Mouse (Mus musculus) cerebellum, adult (tissue): ENCODE results near the gene Pou3f1.
"Not testable (repeated sequence)": the region's sequence is repeated elsewhere in the genome, so short reads cannot be mapped to it uniquely, and the experiment has no call there.

Experiments
- ATAC-seq: cut with Nextera tagmentation; 2 replicates; pipeline ENCODE4 v1.9.2; 2017; ENCODE audit warnings: mild to moderate bottlenecking, moderate library complexity, mixed read lengths; ENCODE audit not compliant: insufficient number of reproducible peaks, low FRiP score, low TSS enrichment

Pou3f1 gene

DNA sequence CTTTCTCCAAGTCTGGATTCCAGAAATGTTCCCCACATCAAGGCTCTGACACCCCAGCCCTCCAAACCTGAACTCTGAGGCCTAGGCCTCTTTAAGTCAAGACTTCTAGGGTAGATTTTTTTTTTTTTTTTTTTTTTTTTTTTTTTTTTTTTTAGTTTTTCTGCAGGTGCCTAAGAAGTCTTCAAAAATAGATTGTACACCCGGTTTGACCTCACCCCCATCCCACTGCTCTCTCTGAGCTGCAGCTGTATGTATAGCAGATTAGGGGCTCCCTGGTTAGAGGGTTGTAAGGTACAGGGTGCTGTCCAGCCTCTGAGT is 51.6 kb downstream of the Pou3f1 start:
- ATAC-seq = not testable (repeated sequence)

DNA sequence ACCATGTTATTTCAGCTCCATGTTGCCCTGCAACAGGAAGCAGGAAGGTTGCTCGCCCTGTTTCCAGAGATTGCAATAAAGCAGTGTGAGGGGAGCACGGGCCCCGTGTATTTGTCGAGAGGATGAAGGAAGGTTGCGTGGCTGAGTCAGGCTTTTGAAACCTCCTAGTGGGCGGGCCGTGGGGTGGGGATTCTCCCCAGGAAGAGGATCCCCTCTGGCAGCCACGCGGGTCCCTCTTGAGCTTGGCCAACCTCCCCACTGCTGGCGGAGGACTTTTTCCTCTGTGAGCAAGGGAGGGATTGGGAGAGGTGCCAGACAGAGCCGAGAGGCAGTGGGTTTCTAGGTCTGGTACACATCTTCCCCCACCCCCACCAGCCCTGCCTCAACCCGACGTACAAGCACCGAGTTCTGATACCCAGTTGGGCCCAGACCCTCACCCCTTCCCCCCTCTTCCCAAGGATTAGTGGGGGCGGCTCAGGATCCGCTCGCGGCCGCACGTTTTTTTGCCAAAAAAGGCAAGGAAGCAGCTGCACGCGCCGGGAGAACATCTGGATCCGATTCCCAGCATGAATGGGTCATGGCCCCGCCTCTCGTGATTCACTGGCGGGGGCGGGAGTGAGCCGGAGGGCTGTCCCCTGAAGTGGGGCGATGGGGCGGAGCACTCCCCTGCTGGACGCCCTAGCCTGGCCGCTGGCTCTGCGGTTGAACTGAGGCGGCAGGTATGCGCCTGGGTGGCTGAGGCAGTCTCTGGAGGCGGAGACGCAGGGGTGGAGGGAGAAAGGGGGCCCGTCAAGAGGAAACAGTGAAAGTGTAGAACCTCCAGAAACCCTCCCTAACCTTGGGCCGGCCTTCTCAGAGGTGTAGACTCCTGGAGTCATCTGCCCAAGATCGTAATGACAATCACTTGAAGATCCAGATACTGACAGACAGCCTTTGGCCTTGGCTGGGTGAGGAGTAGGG is 52.2 kb downstream of the Pou3f1 start:
- ATAC-seq = no peak

- no peak for ATAC-seq
Observed at GRCm38 (mm10) chr4:124709961-124710446, 53.4 kb downstream of the Pou3f1 start.
